Mouse (Mus musculus): ENCODE measurements around the gene Rai2. TPM values are rescaled to one million over a fixed set of nuclear protein-coding genes. Genes with fewer than 3 reads are reported as not detected.
A peak's percentile ranks its signal among the peaks of the same experiment; 100 is the strongest.

The Rai2 gene
- polyA plus RNA-seq (2012; fragmentation: generic; extraction: Trizol), result 0.43 TPM

DNA sequence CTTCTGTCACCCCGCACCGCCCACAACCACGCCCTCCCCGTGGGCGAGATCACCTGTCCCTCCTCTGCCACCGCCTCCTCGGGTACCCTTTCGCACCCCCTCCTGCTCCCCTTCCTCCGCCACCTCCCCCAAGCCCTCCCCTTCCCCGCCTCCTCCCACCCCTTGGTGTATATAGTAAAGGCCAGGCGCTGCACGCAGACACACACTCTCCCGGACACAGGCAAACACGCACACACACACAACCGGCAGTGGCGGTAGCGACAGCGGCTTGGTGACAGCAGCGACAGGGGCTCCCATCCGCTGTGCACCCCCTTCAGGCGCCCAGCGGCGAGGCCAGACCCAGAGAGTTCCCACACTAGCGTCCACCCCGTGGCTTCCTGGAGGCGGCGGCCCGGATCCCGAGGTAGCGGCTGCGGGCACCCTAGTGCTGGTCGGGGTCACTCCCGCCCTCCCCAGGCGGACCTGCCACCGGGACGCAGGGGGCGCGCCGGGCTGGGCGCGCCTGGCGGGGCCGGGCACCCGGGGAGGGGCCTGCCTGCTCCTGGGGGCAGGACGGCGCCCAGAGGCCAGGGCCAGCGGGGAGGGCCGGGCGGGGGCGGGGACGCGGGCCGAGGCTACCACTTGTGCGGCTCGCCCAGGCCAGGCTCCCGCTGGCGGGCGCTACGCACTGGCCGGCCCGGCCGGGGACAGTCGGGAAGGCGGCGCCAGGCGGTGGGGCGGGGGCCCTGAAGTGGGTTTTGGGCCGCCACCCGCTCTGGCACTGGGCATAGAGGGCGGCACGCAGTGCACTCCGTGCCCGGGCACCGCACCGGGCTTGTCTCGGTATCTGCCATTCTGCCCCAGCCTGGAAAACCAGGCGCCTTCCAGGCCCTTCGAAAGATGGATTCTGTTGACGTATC is at the start of gene Rai2:
Gene Rai2 (plus strand): TSS at position 205 of the 899 bp plus-strand sequence.
- no peak within 1 kb of the TSS for H3K4me3 ChIP-seq
- no peaks in the 10 kb centered on the region for H3K36me3 ChIP-seq (ENCODE audit: control insufficient read depth, insufficient read depth)
- TF ChIP-seq CEBPB (IDR thresholded peaks at IDR 0.05; ENCODE audit: insufficient read depth, poor library complexity, severe bottlenecking) (no peak), REST (IDR thresholded peaks at IDR 0.05; ENCODE audit: insufficient read depth, insufficient read length) (no peak), POLR2A (IDR thresholded peaks at IDR 0.05; ENCODE audit: insufficient read length, low read depth) (no peak), MAX (IDR thresholded peaks at IDR 0.05; ENCODE audit: low read depth) (no peak), TCF12 (IDR thresholded peaks at IDR 0.05; ENCODE audit: insufficient read depth, poor library complexity, severe bottlenecking) (no peak), E2F4 (IDR thresholded peaks at IDR 0.05; ENCODE audit: insufficient read depth) (no peak), MYOD1 (IDR thresholded peaks at IDR 0.05; ENCODE audit: control insufficient read depth in 1 of 3, insufficient read length in 2 of 3, low read depth in 2 of 3) (peak in 1 of 3 experiments; percentile 0)
- no peaks in the 10 kb centered on the region for H3K27me3 ChIP-seq (ENCODE audit: control insufficient read depth, insufficient read depth, insufficient read length)
- peak within 1 kb of the TSS; percentile 34 for H3ac ChIP-seq (ENCODE audit: control insufficient read depth, insufficient read length)
- no peaks in the 10 kb centered on the region for H3K79me2 ChIP-seq (ENCODE audit: control insufficient read depth, insufficient read depth)
- H3K4me2 ChIP-seq (ENCODE audit: low read depth), result no peak within 1 kb of the TSS

DNA sequence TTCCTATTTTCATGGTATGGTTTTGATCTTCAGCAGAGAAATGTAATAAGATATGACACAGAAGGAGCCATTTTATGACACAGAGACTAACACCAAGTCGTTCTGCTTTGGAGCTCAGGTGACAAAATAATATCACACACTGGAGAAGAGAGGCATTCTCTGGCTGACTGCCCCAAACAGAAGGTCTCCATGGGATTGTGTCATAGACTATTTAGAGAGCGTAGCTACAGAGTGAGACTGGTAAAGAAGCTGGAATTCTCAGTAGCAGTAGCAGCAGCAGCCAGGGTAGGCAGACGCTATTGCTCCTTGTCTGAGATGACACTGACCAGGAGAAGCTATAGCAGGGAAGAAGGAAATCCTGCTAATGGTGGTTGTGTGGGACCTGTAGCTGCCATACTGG is 27.5 kb upstream of the Rai2 start:
- no peaks in the 10 kb centered on the region for H3K79me2 ChIP-seq (ENCODE audit: control insufficient read depth, insufficient read depth)
- H3K4me3 ChIP-seq, result no peak overlapping the region
- TF ChIP-seq MYOD1 (IDR thresholded peaks at IDR 0.05; ENCODE audit: control insufficient read depth in 1 of 3, insufficient read length in 2 of 3, low read depth in 2 of 3) (no peak), CEBPB (IDR thresholded peaks at IDR 0.05; ENCODE audit: insufficient read depth, poor library complexity, severe bottlenecking) (no peak), MAX (IDR thresholded peaks at IDR 0.05; ENCODE audit: low read depth) (no peak), POLR2AphosphoS2 (IDR thresholded peaks at IDR 0.05; ENCODE audit: insufficient read length, low read depth) (no peak), TCF12 (IDR thresholded peaks at IDR 0.05; ENCODE audit: insufficient read depth, poor library complexity, severe bottlenecking) (no peak), USF1 (IDR thresholded peaks at IDR 0.05; ENCODE audit: low read depth) (no peak), MYOG (IDR thresholded peaks at IDR 0.05; ENCODE audit: control insufficient read depth in 1 of 3, insufficient read depth in 1 of 3, insufficient read length in 2 of 3, low read depth in 2 of 3) (no peak), SRF (IDR thresholded peaks at IDR 0.05; ENCODE audit: control insufficient read depth, insufficient read length, low read depth) (no peak), REST (IDR thresholded peaks at IDR 0.05; ENCODE audit: insufficient read depth, insufficient read length) (no peak), POLR2A (IDR thresholded peaks at IDR 0.05; ENCODE audit: insufficient read length, low read depth) (no peak), E2F4 (IDR thresholded peaks at IDR 0.05; ENCODE audit: insufficient read depth) (no peak)
- no peaks in the 10 kb centered on the region for H3K36me3 ChIP-seq (ENCODE audit: control insufficient read depth, insufficient read depth)
- H3K4me2 ChIP-seq (ENCODE audit: low read depth), result no peak overlapping the region
- H3K27me3 ChIP-seq (ENCODE audit: control insufficient read depth, insufficient read depth, insufficient read length), result no peaks in the 10 kb centered on the region
- no peak overlapping the region for H3ac ChIP-seq (ENCODE audit: control insufficient read depth, insufficient read length)

DNA sequence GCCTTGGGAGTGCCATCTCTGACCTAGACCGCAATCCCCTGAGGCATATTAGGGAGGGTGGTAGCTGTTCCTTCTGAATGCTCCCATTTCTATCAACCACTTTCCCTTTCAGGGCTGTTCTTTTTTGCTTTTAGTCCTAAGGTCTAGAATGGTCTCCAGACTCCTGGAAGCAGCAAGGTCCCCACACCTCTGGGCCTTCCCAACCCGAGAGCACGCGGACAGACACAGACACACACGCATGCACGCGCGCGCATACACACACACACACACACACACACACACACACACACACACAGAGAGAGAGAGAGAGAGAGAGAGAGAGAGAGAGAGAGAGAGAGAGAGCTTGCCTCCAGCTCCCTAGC is 385 bp upstream of the Rai2 start:
- Histone ChIP-seq H3K4me2 (ENCODE audit: low read depth) (no peak overlapping the region), H3K79me2 (ENCODE audit: control insufficient read depth, insufficient read depth) (no peaks in the 10 kb centered on the region), H3K36me3 (ENCODE audit: control insufficient read depth, insufficient read depth) (no peaks in the 10 kb centered on the region), H3K4me3 (no peak overlapping the region), H3K27me3 (ENCODE audit: control insufficient read depth, insufficient read depth, insufficient read length) (no peaks in the 10 kb centered on the region), H3ac (ENCODE audit: control insufficient read depth, insufficient read length) (peak overlapping the region; percentile 34)
- TF ChIP-seq CEBPB (IDR thresholded peaks at IDR 0.05; ENCODE audit: insufficient read depth, poor library complexity, severe bottlenecking), result no peak
- TF ChIP-seq TCF3 (IDR thresholded peaks at IDR 0.05; ENCODE audit: insufficient read length, low read depth), result no peak
- TF ChIP-seq POLR2AphosphoS2 (IDR thresholded peaks at IDR 0.05; ENCODE audit: insufficient read length, low read depth), result no peak
- no peak for TF ChIP-seq MYOD1 (IDR thresholded peaks at IDR 0.05; ENCODE audit: control insufficient read depth in 1 of 3, insufficient read length in 2 of 3, low read depth in 2 of 3)
- no peak for TF ChIP-seq REST (IDR thresholded peaks at IDR 0.05; ENCODE audit: insufficient read depth, insufficient read length)
- no peak for TF ChIP-seq POLR2A (IDR thresholded peaks at IDR 0.05; ENCODE audit: insufficient read length, low read depth)
- no peak for TF ChIP-seq USF1 (IDR thresholded peaks at IDR 0.05; ENCODE audit: low read depth)
- no peak for TF ChIP-seq MYOG (IDR thresholded peaks at IDR 0.05; ENCODE audit: control insufficient read depth in 1 of 3, insufficient read depth in 1 of 3, insufficient read length in 2 of 3, low read depth in 2 of 3)
- TF ChIP-seq E2F4 (IDR thresholded peaks at IDR 0.05; ENCODE audit: insufficient read depth), result no peak
- TF ChIP-seq MAX (IDR thresholded peaks at IDR 0.05; ENCODE audit: low read depth), result no peak
- TF ChIP-seq TCF12 (IDR thresholded peaks at IDR 0.05; ENCODE audit: insufficient read depth, poor library complexity, severe bottlenecking), result no peak
- no peak for TF ChIP-seq SRF (IDR thresholded peaks at IDR 0.05; ENCODE audit: control insufficient read depth, insufficient read length, low read depth)

DNA sequence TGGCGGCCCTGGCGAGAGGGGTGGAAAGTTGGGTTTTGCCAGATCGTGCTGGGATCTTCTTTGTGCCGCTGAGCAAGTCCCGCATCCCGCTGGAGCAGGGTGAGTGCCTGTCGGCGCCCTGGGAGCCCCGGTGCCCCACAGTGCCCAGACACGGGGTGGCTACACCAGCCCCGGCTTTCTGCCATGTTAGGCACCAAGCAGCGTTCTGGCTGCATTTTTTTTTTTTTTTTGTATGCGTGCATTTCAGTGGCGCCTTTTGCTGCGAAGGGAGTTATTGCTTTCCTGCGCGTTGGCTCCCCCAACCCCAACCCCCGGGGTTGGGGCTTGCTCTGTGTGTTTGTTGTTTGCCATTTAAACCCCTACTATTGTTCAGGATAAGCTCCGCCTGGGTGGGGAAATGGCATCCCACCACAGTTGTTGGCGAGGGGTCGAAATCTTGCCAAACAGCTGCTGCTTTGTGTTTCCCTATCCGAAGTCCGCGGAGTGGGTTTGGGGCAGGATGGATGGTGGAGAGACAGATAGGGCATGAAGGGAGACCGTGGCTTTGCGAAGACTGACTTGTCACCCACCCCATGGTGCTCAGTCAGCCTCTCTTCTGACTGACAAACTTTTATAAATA is 1.0 kb downstream of the Rai2 start:
- H3K36me3 ChIP-seq (ENCODE audit: control insufficient read depth, insufficient read depth), result no peaks in the 10 kb centered on the region
- TF ChIP-seq E2F4 (IDR thresholded peaks at IDR 0.05; ENCODE audit: insufficient read depth) (no peak), CEBPB (IDR thresholded peaks at IDR 0.05; ENCODE audit: insufficient read depth, poor library complexity, severe bottlenecking) (no peak), TCF3 (IDR thresholded peaks at IDR 0.05; ENCODE audit: insufficient read length, low read depth) (no peak), SRF (IDR thresholded peaks at IDR 0.05; ENCODE audit: control insufficient read depth, insufficient read length, low read depth) (no peak), REST (IDR thresholded peaks at IDR 0.05; ENCODE audit: insufficient read depth, insufficient read length) (no peak), POLR2AphosphoS2 (IDR thresholded peaks at IDR 0.05; ENCODE audit: insufficient read length, low read depth) (no peak), TCF12 (IDR thresholded peaks at IDR 0.05; ENCODE audit: insufficient read depth, poor library complexity, severe bottlenecking) (no peak), MAX (IDR thresholded peaks at IDR 0.05; ENCODE audit: low read depth) (no peak), MYOG (IDR thresholded peaks at IDR 0.05; ENCODE audit: control insufficient read depth in 1 of 3, insufficient read depth in 1 of 3, insufficient read length in 2 of 3, low read depth in 2 of 3) (no peak), POLR2A (IDR thresholded peaks at IDR 0.05; ENCODE audit: insufficient read length, low read depth) (no peak), USF1 (IDR thresholded peaks at IDR 0.05; ENCODE audit: low read depth) (no peak), MYOD1 (IDR thresholded peaks at IDR 0.05; ENCODE audit: control insufficient read depth in 1 of 3, insufficient read length in 2 of 3, low read depth in 2 of 3) (no peak)
- H3K79me2 ChIP-seq (ENCODE audit: control insufficient read depth, insufficient read depth), result no peaks in the 10 kb centered on the region
- no peak overlapping the region for H3ac ChIP-seq (ENCODE audit: control insufficient read depth, insufficient read length)
- no peak overlapping the region for H3K4me3 ChIP-seq
- H3K27me3 ChIP-seq (ENCODE audit: control insufficient read depth, insufficient read depth, insufficient read length), result no peaks in the 10 kb centered on the region
- no peak overlapping the region for H3K4me2 ChIP-seq (ENCODE audit: low read depth)

Measured in myocyte (in vitro differentiated cells).